In the genomic region with DNA sequence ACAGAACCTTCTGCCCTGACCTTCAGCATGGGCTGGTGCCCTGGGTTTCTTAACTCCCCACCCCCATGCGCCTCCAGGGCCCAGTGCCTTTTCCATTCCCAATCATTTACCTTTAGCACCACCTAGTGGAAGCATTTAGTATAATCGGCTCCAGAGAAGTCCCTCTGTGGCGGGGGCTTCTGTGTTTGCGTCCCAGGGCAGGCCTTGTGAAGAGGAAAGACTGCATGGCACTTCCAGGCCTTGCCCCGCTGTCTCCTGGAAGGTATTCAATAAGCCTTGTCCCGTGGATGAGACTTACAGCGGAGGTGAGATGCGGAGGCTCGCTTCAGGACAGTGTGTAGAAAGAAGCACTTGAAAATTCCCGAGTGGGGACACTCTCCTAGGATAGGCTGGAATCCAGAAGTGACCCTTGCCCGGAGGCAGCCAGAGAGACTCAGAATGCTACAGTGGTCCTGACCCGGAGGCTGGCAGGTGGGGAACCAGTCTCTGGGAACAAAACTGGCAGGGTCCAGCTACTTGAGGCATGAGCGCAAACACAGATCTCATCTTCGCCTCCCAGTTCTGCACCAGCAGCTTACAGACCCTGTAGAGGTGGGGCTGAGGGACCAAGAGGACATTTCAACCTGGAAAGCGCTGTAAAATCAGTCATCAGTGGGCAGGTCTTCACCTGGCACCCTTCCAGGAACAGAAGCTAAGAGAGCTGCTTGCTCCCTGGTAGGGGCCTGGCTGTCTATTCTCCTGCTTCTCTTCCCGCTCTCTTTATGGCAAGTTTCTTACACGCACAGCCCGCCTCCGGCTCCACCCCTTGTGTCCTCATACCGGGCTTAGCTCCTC, we compare ENCODE assay signal across 8 mouse cellular contexts. TPM values are rescaled to one million over a fixed set of nuclear protein-coding genes. Genes with fewer than 3 reads are reported as not detected.
DNase-seq lines count a peak whose midpoint lies in the region; ATAC-seq and TF ChIP-seq lines count a peak whose summit lies in the region.

No protein-coding gene starts in this region.

- H3K36me3 ChIP-seq in forebrain, embryonic 10.5 days (replicated peaks), result no peaks in the 10 kb centered on the region
- H3K36me3 ChIP-seq in heart, embryonic 15.5 days, result no peaks in the 10 kb centered on the region
- H3K36me3 ChIP-seq in liver, embryonic 12.5 days, result no peaks in the 10 kb centered on the region
- no peaks in the 10 kb centered on the region for H3K36me3 ChIP-seq in testis, adult 2 months (ENCODE audit: control insufficient read depth, insufficient read depth, low read length)

- peak; percentile 47; the same call in 1 of the 2 replicates for TF ChIP-seq CTCF in testis, adult 2 months (IDR thresholded peaks at IDR 0.05; ENCODE audit: control insufficient read depth, insufficient read depth, insufficient replicate concordance, low read depth, low read length)

- WGBS in forebrain, embryonic 10.5 days, result 39% methylated on average over 20 of the region's 20 CpGs
- WGBS in heart, embryonic 15.5 days, result 29% methylated on average over 20 of the region's 20 CpGs
- WGBS in liver, embryonic 12.5 days (ENCODE audit: insufficient replicate concordance), result 33% methylated on average over 20 of the region's 20 CpGs

- H3K27me3 ChIP-seq in forebrain, embryonic 10.5 days (ENCODE audit: poor library complexity, severe bottlenecking), result peaks cover 11% of the 10 kb centered on the region; the same call in 1 of the 2 replicates
- H3K27me3 ChIP-seq in heart, embryonic 15.5 days, result no peaks in the 10 kb centered on the region
- peaks cover 39% of the 10 kb centered on the region for H3K27me3 ChIP-seq in liver, embryonic 12.5 days (replicated peaks)
- no peaks in the 10 kb centered on the region for H3K27me3 ChIP-seq in testis, adult 2 months (ENCODE audit: control insufficient read depth, insufficient read depth, low read length)

- H3K9ac ChIP-seq in heart, embryonic 15.5 days, result no peak overlapping the region
- 0 out of 2 replicates have a peak overlapping the region, but pooled peaks have one; percentile 10 for H3K9ac ChIP-seq in liver, embryonic 12.5 days

- no peak overlapping the region for H3K4me3 ChIP-seq in forebrain, embryonic 10.5 days
- H3K4me3 ChIP-seq in heart, embryonic 15.5 days, result no peak overlapping the region
- no peak overlapping the region for H3K4me3 ChIP-seq in liver, embryonic 12.5 days
- peak overlapping the region; percentile 41; the same call in 1 of the 2 replicates for H3K4me3 ChIP-seq in testis, adult 2 months (ENCODE audit: control insufficient read depth, low read depth, low read length)

- peak overlapping the region; percentile 25; the same call in 1 of the 2 replicates for H3K27ac ChIP-seq in forebrain, embryonic 10.5 days
- H3K27ac ChIP-seq in heart, embryonic 15.5 days, result no peak overlapping the region
- no peak overlapping the region for H3K27ac ChIP-seq in liver, embryonic 12.5 days
- H3K27ac ChIP-seq in testis, adult 2 months (ENCODE audit: control insufficient read depth, insufficient read depth, low read depth, low read length), result no peak overlapping the region

- ATAC-seq in heart, embryonic 15.5 days (replicated peaks; ENCODE audit: insufficient number of reproducible peaks, insufficient read depth, low FRiP score, low read depth), result peak; percentile 67; the same call in 1 of the 2 replicates
- no peak for ATAC-seq in liver, embryonic 12.5 days

- peak; percentile 50 to 66 for DNase-seq in CD8-positive naive resting alpha-beta T cell, adult 2 months (ENCODE audit: low read depth in 2 of 2, low spot score in 2 of 2)
- DNase-seq in c-Kit-positive CD71-negative TER-119-negative erythroid progenitor cells, embryonic 14.5 days (ENCODE audit: low read depth), result peak; percentile 74
- peak; percentile 72 for DNase-seq in forebrain, embryonic 10.5 days (ENCODE audit: extremely low spot score, low spot score)
- DNase-seq in kidney, postnatal 10 days, result peak; percentile 77
- peak; percentile 68 for DNase-seq in neural tube, embryonic 10.5 days (ENCODE audit: extremely low spot score, low spot score)

- peak overlapping the region; percentile 36; the same call in 1 of the 2 replicates for H3K4me2 ChIP-seq in heart, embryonic 15.5 days
- peak overlapping the region; percentile 15; the same call in 1 of the 2 replicates for H3K4me2 ChIP-seq in liver, embryonic 12.5 days

- no peaks in the 10 kb centered on the region for H3K9me3 ChIP-seq in forebrain, embryonic 10.5 days
- H3K9me3 ChIP-seq in heart, embryonic 15.5 days (replicated peaks), result no peaks in the 10 kb centered on the region
- no peaks in the 10 kb centered on the region for H3K9me3 ChIP-seq in liver, embryonic 12.5 days (replicated peaks)

- peaks cover 23% of the 10 kb centered on the region for H3K4me1 ChIP-seq in forebrain, embryonic 10.5 days
- peaks cover 31% of the 10 kb centered on the region for H3K4me1 ChIP-seq in heart, embryonic 15.5 days (replicated peaks)
- H3K4me1 ChIP-seq in liver, embryonic 12.5 days, result peaks cover 17% of the 10 kb centered on the region
- peaks cover 5% of the 10 kb centered on the region for H3K4me1 ChIP-seq in testis, adult 2 months (ENCODE audit: control insufficient read depth, insufficient read depth, low read length)

- no peak for TF ChIP-seq POLR2A in testis, adult 2 months (IDR thresholded peaks at IDR 0.05; ENCODE audit: control insufficient read depth, low read depth, low read length)

RNA-seq across cellular contexts. Expression of gene Ttll1, which starts 7.7 kb away (rescaled TPM):
- polyA plus RNA-seq in forebrain, embryonic 10.5 days (2016; fragmentation: Nextera tagmentation; extraction: Ambion mirVana), result 33.3 and 33.7 TPM in 2 replicates
- 22.9 and 23.4 TPM in 2 replicates for polyA plus RNA-seq in heart, embryonic 15.5 days (2015; fragmentation: Nextera tagmentation; extraction: Ambion mirVana)
- polyA plus RNA-seq in liver, embryonic 12.5 days (2016; fragmentation: Nextera tagmentation; extraction: Ambion mirVana), result 9.6 and 10.0 TPM in 2 replicates
- polyA plus RNA-seq in testis, adult 2 months (2012; rRNA removed), result 25.2 and 28.8 TPM in 2 replicates

RNA-seq across cellular contexts. Expression of gene Bik, which starts 8.2 kb away (rescaled TPM):
- polyA plus RNA-seq in forebrain, embryonic 10.5 days (2016; fragmentation: Nextera tagmentation; extraction: Ambion mirVana), result 2.1 and 2.3 TPM in 2 replicates
- 24.0 and 24.5 TPM in 2 replicates for polyA plus RNA-seq in heart, embryonic 15.5 days (2015; fragmentation: Nextera tagmentation; extraction: Ambion mirVana)
- 2.2 and 2.7 TPM in 2 replicates for polyA plus RNA-seq in liver, embryonic 12.5 days (2016; fragmentation: Nextera tagmentation; extraction: Ambion mirVana)
- polyA plus RNA-seq in testis, adult 2 months (2012; rRNA removed), result 9.8 and 11.0 TPM in 2 replicates

RNA-seq across cellular contexts. Expression of gene Tspo, which starts 45.0 kb away (rescaled TPM):
- 37.9 and 40.2 TPM in 2 replicates for polyA plus RNA-seq in forebrain, embryonic 10.5 days (2016; fragmentation: Nextera tagmentation; extraction: Ambion mirVana)
- 149 and 164 TPM in 2 replicates for polyA plus RNA-seq in heart, embryonic 15.5 days (2015; fragmentation: Nextera tagmentation; extraction: Ambion mirVana)
- polyA plus RNA-seq in liver, embryonic 12.5 days (2016; fragmentation: Nextera tagmentation; extraction: Ambion mirVana), result 186 and 192 TPM in 2 replicates
- polyA plus RNA-seq in testis, adult 2 months (2012; rRNA removed), result 19.5 and 20.2 TPM in 2 replicates

RNA-seq across cellular contexts. Expression of gene Mcat, which starts 45.2 kb away (rescaled TPM):
- polyA plus RNA-seq in forebrain, embryonic 10.5 days (2016; fragmentation: Nextera tagmentation; extraction: Ambion mirVana), result 47.2 and 48.3 TPM in 2 replicates
- polyA plus RNA-seq in heart, embryonic 15.5 days (2015; fragmentation: Nextera tagmentation; extraction: Ambion mirVana), result 25.8 and 30.5 TPM in 2 replicates
- polyA plus RNA-seq in liver, embryonic 12.5 days (2016; fragmentation: Nextera tagmentation; extraction: Ambion mirVana), result 27.1 and 28.1 TPM in 2 replicates
- 49.8 and 55.1 TPM in 2 replicates for polyA plus RNA-seq in testis, adult 2 months (2012; rRNA removed)

RNA-seq across cellular contexts. Expression of gene Pacsin2, which starts 54.0 kb away (rescaled TPM):
- 55.4 and 57.8 TPM in 2 replicates for polyA plus RNA-seq in forebrain, embryonic 10.5 days (2016; fragmentation: Nextera tagmentation; extraction: Ambion mirVana)
- polyA plus RNA-seq in heart, embryonic 15.5 days (2015; fragmentation: Nextera tagmentation; extraction: Ambion mirVana), result 59.3 and 75.3 TPM in 2 replicates
- 65.1 and 68.4 TPM in 2 replicates for polyA plus RNA-seq in liver, embryonic 12.5 days (2016; fragmentation: Nextera tagmentation; extraction: Ambion mirVana)
- 103 and 108 TPM in 2 replicates for polyA plus RNA-seq in testis, adult 2 months (2012; rRNA removed)
